Mouse (Mus musculus): ENCODE measurements around the gene Rnaseh2b.

Rnaseh2b gene

GRCm38 (mm10) chr14:62322581-62323344 is 30.4 kb downstream of the Rnaseh2b start:
- no peak for DNase-seq (ENCODE audit: low spot score)

GRCm38 (mm10) chr14:62323457-62323856 is 31.1 kb downstream of the Rnaseh2b start:
- DNase-seq (ENCODE audit: low spot score): no peak

- DNase-seq (ENCODE audit: low spot score): no peak
Measured at GRCm38 (mm10) chr14:62324943-62325342, 32.6 kb downstream of the Rnaseh2b start.

GRCm38 (mm10) chr14:62326026-62326425 is 33.6 kb downstream of the Rnaseh2b start:
- DNase-seq (ENCODE audit: low spot score): no peak

GRCm38 (mm10) chr14:62327171-62327570 is 34.8 kb downstream of the Rnaseh2b start:
- DNase-seq (ENCODE audit: low spot score): no peak

- DNase-seq (ENCODE audit: low spot score): no peak
Measured at GRCm38 (mm10) chr14:62328606-62329005, 36.2 kb downstream of the Rnaseh2b start.

GRCm38 (mm10) chr14:62329631-62330030 is 37.2 kb downstream of the Rnaseh2b start:
- DNase-seq (ENCODE audit: low spot score): no peak

- peak; percentile 30 for DNase-seq (ENCODE audit: low spot score)
Measured at GRCm38 (mm10) chr14:62331457-62331856, 39.1 kb downstream of the Rnaseh2b start.

- peak; percentile 91 for DNase-seq (ENCODE audit: low spot score)
Measured at GRCm38 (mm10) chr14:62331866-62332619, 39.7 kb downstream of the Rnaseh2b start.

- peak; percentile 35 for DNase-seq (ENCODE audit: low spot score)
Measured at GRCm38 (mm10) chr14:62333909-62334687, 41.7 kb downstream of the Rnaseh2b start.

- DNase-seq (ENCODE audit: low spot score): no peak
Measured at GRCm38 (mm10) chr14:62339196-62339595, 46.8 kb downstream of the Rnaseh2b start.

- no peak for DNase-seq (ENCODE audit: low spot score)
Measured at GRCm38 (mm10) chr14:62341887-62342642, 49.7 kb downstream of the Rnaseh2b start.

- DNase-seq (ENCODE audit: low spot score): peak; percentile 44
Measured at GRCm38 (mm10) chr14:62342643-62343144, 50.3 kb downstream of the Rnaseh2b start.

GRCm38 (mm10) chr14:62346570-62346969 is 54.2 kb downstream of the Rnaseh2b start:
- DNase-seq (ENCODE audit: low spot score): no peak

- DNase-seq (ENCODE audit: low spot score): no peak
Measured at GRCm38 (mm10) chr14:62347103-62347502, 54.7 kb downstream of the Rnaseh2b start.

- no peak for DNase-seq (ENCODE audit: low spot score)
Measured at GRCm38 (mm10) chr14:62349786-62350185, 57.4 kb downstream of the Rnaseh2b start.

- no peak for DNase-seq (ENCODE audit: low spot score)
Measured at GRCm38 (mm10) chr14:62350186-62350585, 57.8 kb downstream of the Rnaseh2b start.

GRCm38 (mm10) chr14:62350890-62351289 is 58.5 kb downstream of the Rnaseh2b start:
- DNase-seq (ENCODE audit: low spot score): no peak

- DNase-seq (ENCODE audit: low spot score): no peak
Measured at GRCm38 (mm10) chr14:62353372-62353771, 61.0 kb downstream of the Rnaseh2b start.

GRCm38 (mm10) chr14:62353793-62354192 is 61.4 kb downstream of the Rnaseh2b start:
- no peak for DNase-seq (ENCODE audit: low spot score)

- no peak for DNase-seq (ENCODE audit: low spot score)
Measured at GRCm38 (mm10) chr14:62355201-62355600, 62.8 kb downstream of the Rnaseh2b start.
